Mouse (Mus musculus): ENCODE measurements around the gene Hsd17b14.

DNA sequence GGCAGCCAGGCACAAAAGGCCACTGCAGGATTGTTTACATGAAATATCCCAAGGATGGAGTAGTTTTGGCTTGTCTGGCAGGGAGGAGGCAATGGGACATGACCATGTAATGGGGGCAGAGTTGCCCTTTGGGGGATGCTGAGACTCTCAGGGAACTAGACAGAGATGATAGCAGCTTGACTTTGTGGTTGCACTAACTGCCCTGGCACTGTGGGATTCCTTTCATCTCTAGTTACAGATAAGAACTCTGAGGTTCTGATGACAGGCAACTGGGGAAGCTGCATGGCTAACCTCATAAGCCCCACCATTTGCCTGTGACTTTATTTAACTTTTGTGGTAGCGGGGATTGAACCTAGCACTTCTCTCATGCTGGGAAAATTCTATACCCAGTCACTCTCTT is 41.4 kb downstream of the Hsd17b14 start:
- TF ChIP-seq CTCF (conservative IDR thresholded peaks at IDR 0.05; ENCODE audit: low read length): no peak
- TF ChIP-seq NANOG (IDR thresholded peaks at IDR 0.05; ENCODE audit: borderline replicate concordance, low read length): no peak
- no peak for TF ChIP-seq POU5F1 (IDR thresholded peaks at IDR 0.05; ENCODE audit: borderline replicate concordance, low read length)
